Mouse (Mus musculus) skeletal muscle tissue, adult 2 months (tissue): ENCODE results near the gene Cfap57.

Experiments used
- DNase-seq: peaks from one replicate; pipeline ENCODE4 v3.0.0-alpha.2; 2012; ENCODE audit warnings: low read depth, low spot score

Gene Cfap57

GRCm38 (mm10) chr4:118620279-118620966 is at the start of gene Cfap57, which contains the start of gene Ebna1bp2:
TSS of gene Cfap57 (minus strand) at chr4:118620777.
TSS of gene Ebna1bp2 (plus strand) at chr4:118620799.
- DNase-seq = peak; percentile 80

GRCm38 (mm10) chr4:118658652-118659051 is 38.1 kb upstream of the Cfap57 start, which contains the start of gene Olfr62:
TSS of gene Olfr62 (plus strand) at chr4:118658952.
- no peak for DNase-seq

GRCm38 (mm10) chr4:118645234-118645633 is 24.7 kb upstream of the Cfap57 start:
- DNase-seq = peak; percentile 5

- DNase-seq = peak; percentile 36
These were observed 22.0 kb upstream of the Cfap57 start for GRCm38 (mm10) chr4:118642346-118643190.

- no peak for DNase-seq
These were observed 9.7 kb upstream of the Cfap57 start for GRCm38 (mm10) chr4:118630261-118630660.

GRCm38 (mm10) chr4:118621781-118622180 is 1.2 kb upstream of the Cfap57 start:
- DNase-seq = no peak

GRCm38 (mm10) chr4:118620967-118621320 is 367 bp upstream of the Cfap57 start:
- no peak for DNase-seq

- no peak for DNase-seq
These were observed 5.2 kb downstream of the Cfap57 start for GRCm38 (mm10) chr4:118615412-118615811.

- DNase-seq = no peak
These were observed 8.0 kb downstream of the Cfap57 start for GRCm38 (mm10) chr4:118612619-118613018.

GRCm38 (mm10) chr4:118609836-118610235 is 10.7 kb downstream of the Cfap57 start:
- DNase-seq = no peak

- no peak for DNase-seq
These were observed 16.5 kb downstream of the Cfap57 start for GRCm38 (mm10) chr4:118604065-118604464.

GRCm38 (mm10) chr4:118589733-118590130 is 30.8 kb downstream of the Cfap57 start:
- no peak for DNase-seq

- DNase-seq = no peak
These were observed 31.4 kb downstream of the Cfap57 start for GRCm38 (mm10) chr4:118589053-118589732.

- no peak for DNase-seq
These were observed 37.9 kb downstream of the Cfap57 start for GRCm38 (mm10) chr4:118582629-118583028.

GRCm38 (mm10) chr4:118581508-118581907 is 39.1 kb downstream of the Cfap57 start:
- no peak for DNase-seq

- DNase-seq = no peak
These were observed 41.3 kb downstream of the Cfap57 start for GRCm38 (mm10) chr4:118579313-118579712.

- DNase-seq = peak; percentile 13
These were observed 44.5 kb downstream of the Cfap57 start for GRCm38 (mm10) chr4:118576097-118576496.

GRCm38 (mm10) chr4:118571441-118571840 is 49.1 kb downstream of the Cfap57 start:
- DNase-seq = no peak

GRCm38 (mm10) chr4:118569320-118569719 is 51.3 kb downstream of the Cfap57 start:
- DNase-seq = no peak

GRCm38 (mm10) chr4:118568709-118569108 is 51.9 kb downstream of the Cfap57 start:
- DNase-seq = no peak

- DNase-seq = no peak
These were observed 54.4 kb downstream of the Cfap57 start for GRCm38 (mm10) chr4:118566161-118566676.

GRCm38 (mm10) chr4:118564926-118565279 is 55.7 kb downstream of the Cfap57 start:
- DNase-seq = no peak
